Mouse (Mus musculus): Measurements from ENCODE around the gene Trim46. TPM values are rescaled to one million over a fixed set of nuclear protein-coding genes. Genes with fewer than 3 reads are reported as not detected.

Gene Trim46
- total and polyA plus RNA-seq, 2 experiments from 2014 or later: 63.5 to 98.3 TPM

- H3K27ac ChIP-seq (ENCODE audit: low read depth, low read length): peak overlapping the region; percentile 57; the same call in 1 of the 2 replicates
- peak overlapping the region; percentile 59 for H3K9ac ChIP-seq
- no peak; the same call in 1 of the 2 replicates for TF ChIP-seq CTCF (IDR thresholded peaks at IDR 0.05; ENCODE audit: low read depth)
- H3K9me3 ChIP-seq (ENCODE audit: low read length): no peaks in the 10 kb centered on the region
- no peaks in the 10 kb centered on the region for H3K27me3 ChIP-seq (ENCODE audit: insufficient read depth, low read length)
- H3K4me2 ChIP-seq (ENCODE audit: low read depth): peak overlapping the region; percentile 91
- WGBS: 1% methylated on average over 28 of the region's 29 CpGs
- peak; percentile 49 for DNase-seq
- ATAC-seq: peak; percentile 50
- H3K4me1 ChIP-seq (ENCODE audit: insufficient read depth): 0 out of 2 replicates have a peak, but pooled peaks cover 9% of the 10 kb centered on the region
- no peaks in the 10 kb centered on the region for H3K36me3 ChIP-seq (ENCODE audit: insufficient read depth)
- H3K4me3 ChIP-seq (ENCODE audit: low read depth, low read length): peak overlapping the region; percentile 49
Measured at GRCm38 (mm10) chr3:89280050-89280605, 34.0 kb upstream of the Trim46 start.

- WGBS: 2% methylated on average over 35 of the region's 35 CpGs
Measured at GRCm38 (mm10) chr3:89279153-89279890, 33.2 kb upstream of the Trim46 start.

GRCm38 (mm10) chr3:89278643-89279042, 32.5 kb upstream of the Trim46 start:
- no peaks in the 10 kb centered on the region for H3K27me3 ChIP-seq (ENCODE audit: insufficient read depth, low read length)
- H3K9me3 ChIP-seq (ENCODE audit: low read length): no peaks in the 10 kb centered on the region
- DNase-seq (no peak), ATAC-seq (no peak)
- H3K4me3 ChIP-seq (ENCODE audit: low read depth, low read length): peak overlapping the region; percentile 49
- H3K9ac ChIP-seq: no peak overlapping the region
- peak overlapping the region; percentile 91 for H3K4me2 ChIP-seq (ENCODE audit: low read depth)
- H3K4me1 ChIP-seq (ENCODE audit: insufficient read depth): 0 out of 2 replicates have a peak, but pooled peaks cover 9% of the 10 kb centered on the region
- H3K27ac ChIP-seq (ENCODE audit: low read depth, low read length): no peak overlapping the region
- WGBS: 37% methylated on average over 8 of the region's 8 CpGs
- no peaks in the 10 kb centered on the region for H3K36me3 ChIP-seq (ENCODE audit: insufficient read depth)
- TF ChIP-seq CTCF (IDR thresholded peaks at IDR 0.05; ENCODE audit: low read depth): no peak

More at GRCm38 (mm10) chr3:89279153-89279890, 33.2 kb upstream of the Trim46 start:
- Histone ChIP-seq H3K9ac (peak overlapping the region; percentile 59), H3K27me3 (ENCODE audit: insufficient read depth, low read length) (no peaks in the 10 kb centered on the region), H3K36me3 (ENCODE audit: insufficient read depth) (no peaks in the 10 kb centered on the region), H3K4me3 (ENCODE audit: low read depth, low read length) (peak overlapping the region; percentile 49), H3K4me1 (ENCODE audit: insufficient read depth) (0 out of 2 replicates have a peak, but pooled peaks cover 9% of the 10 kb centered on the region), H3K27ac (ENCODE audit: low read depth, low read length) (peak overlapping the region; percentile 57), H3K9me3 (ENCODE audit: low read length) (no peaks in the 10 kb centered on the region), H3K4me2 (ENCODE audit: low read depth) (peak overlapping the region; percentile 91)
- peak; percentile 79 for DNase-seq
- peak; percentile 79 for ATAC-seq
- no peak for TF ChIP-seq CTCF (IDR thresholded peaks at IDR 0.05; ENCODE audit: low read depth)

- WGBS: 86% methylated on average over 7 of the region's 7 CpGs
Measured at GRCm38 (mm10) chr3:89278107-89278506, 32.0 kb upstream of the Trim46 start.

GRCm38 (mm10) chr3:89277281-89278021, 31.3 kb upstream of the Trim46 start:
- ATAC-seq (no peak), DNase-seq (no peak)
- no peaks in the 10 kb centered on the region for H3K27me3 ChIP-seq (ENCODE audit: insufficient read depth, low read length)
- no peaks in the 10 kb centered on the region for H3K9me3 ChIP-seq (ENCODE audit: low read length)
- 56% methylated on average over 14 of the region's 14 CpGs for WGBS
- 0 out of 2 replicates have a peak, but pooled peaks cover 9% of the 10 kb centered on the region for H3K4me1 ChIP-seq (ENCODE audit: insufficient read depth)
- H3K9ac ChIP-seq: no peak overlapping the region
- H3K4me2 ChIP-seq (ENCODE audit: low read depth): no peak overlapping the region
- no peak for TF ChIP-seq CTCF (IDR thresholded peaks at IDR 0.05; ENCODE audit: low read depth)
- H3K27ac ChIP-seq (ENCODE audit: low read depth, low read length): no peak overlapping the region
- no peaks in the 10 kb centered on the region for H3K36me3 ChIP-seq (ENCODE audit: insufficient read depth)
- H3K4me3 ChIP-seq (ENCODE audit: low read depth, low read length): no peak overlapping the region

More at GRCm38 (mm10) chr3:89278107-89278506, 32.0 kb upstream of the Trim46 start:
- no peak for TF ChIP-seq CTCF (IDR thresholded peaks at IDR 0.05; ENCODE audit: low read depth)
- no peaks in the 10 kb centered on the region for H3K27me3 ChIP-seq (ENCODE audit: insufficient read depth, low read length)
- ATAC-seq (no peak), DNase-seq (no peak)
- H3K36me3 ChIP-seq (ENCODE audit: insufficient read depth): no peaks in the 10 kb centered on the region
- 0 out of 2 replicates have a peak, but pooled peaks cover 9% of the 10 kb centered on the region for H3K4me1 ChIP-seq (ENCODE audit: insufficient read depth)
- no peak overlapping the region for H3K4me3 ChIP-seq (ENCODE audit: low read depth, low read length)
- no peak overlapping the region for H3K27ac ChIP-seq (ENCODE audit: low read depth, low read length)
- H3K9me3 ChIP-seq (ENCODE audit: low read length): no peaks in the 10 kb centered on the region
- H3K9ac ChIP-seq: no peak overlapping the region
- peak overlapping the region; percentile 91 for H3K4me2 ChIP-seq (ENCODE audit: low read depth)

GRCm38 (mm10) chr3:89276061-89276460, 30.0 kb upstream of the Trim46 start:
- 0 out of 2 replicates have a peak, but pooled peaks cover 8% of the 10 kb centered on the region for H3K4me1 ChIP-seq (ENCODE audit: insufficient read depth)
- no peak overlapping the region for H3K4me2 ChIP-seq (ENCODE audit: low read depth)
- no peaks in the 10 kb centered on the region for H3K9me3 ChIP-seq (ENCODE audit: low read length)
- TF ChIP-seq CTCF (IDR thresholded peaks at IDR 0.05; ENCODE audit: low read depth): no peak
- no peaks in the 10 kb centered on the region for H3K27me3 ChIP-seq (ENCODE audit: insufficient read depth, low read length)
- no peaks in the 10 kb centered on the region for H3K36me3 ChIP-seq (ENCODE audit: insufficient read depth)
- H3K4me3 ChIP-seq (ENCODE audit: low read depth, low read length): no peak overlapping the region
- no peak overlapping the region for H3K9ac ChIP-seq
- H3K27ac ChIP-seq (ENCODE audit: low read depth, low read length): no peak overlapping the region
- no peak for ATAC-seq
- WGBS: 94% methylated on average over 13 of the region's 13 CpGs
- no peak for DNase-seq

Data from forebrain, postnatal 0 days (tissue).